Mouse (Mus musculus) lung, postnatal 14 days (tissue): ENCODE measurements at regions not wholly inside any gene's neighbourhood (a gene's known extent, or its start where the extent isn't known, plus 50 kb on each side); places are given as distances from the start of the nearest gene placed in this dataset.
A peak's percentile ranks its signal among the peaks of the same experiment; 100 is the strongest.

Experiments used
- DNase-seq: peaks from one replicate; pipeline ENCODE4 v3.0.0; 2021

- DNase-seq = no peak
These were observed 79.0 kb upstream of the Rarb start for GRCm38 (mm10) chr14:16897747-16898544.

GRCm38 (mm10) chr14:16896974-16897373 is 78.0 kb upstream of the Rarb start:
- DNase-seq = peak; percentile 12

GRCm38 (mm10) chr14:16881249-16881648 is 62.3 kb upstream of the Rarb start:
- DNase-seq = no peak

GRCm38 (mm10) chr14:16869221-16869620 is 50.3 kb upstream of the Rarb start:
- DNase-seq = no peak
